Mouse (Mus musculus) small intestine, adult 2 months (tissue): ENCODE measurements around the gene Rbm20.

ENCODE experiments used
- CTCF ChIP-seq: fragments of 200-500 bp; IDR thresholded peaks from 2 replicates; pipeline ENCODE4 v1.5.1; 2012; ENCODE audit warnings: low read depth, mild to moderate bottlenecking, control low read depth, inconsistent platforms, low read length, moderate library complexity, mixed read lengths; ENCODE audit not compliant: insufficient replicate concordance, insufficient read length; ENCODE audit errors: extremely low read depth
- POLR2A ChIP-seq: fragments of 200-500 bp; IDR thresholded peaks from 2 replicates; pipeline ENCODE4 v1.6.1; 2012; ENCODE audit warnings: low read depth, mild to moderate bottlenecking, control low read depth, inconsistent platforms, low read length, moderate library complexity

GRCm38 (mm10) chr19:53745354-53745753, 68.2 kb downstream of the Rbm20 start:
- TF ChIP-seq POLR2A (no peak), CTCF (no peak)
